Mouse (Mus musculus): ENCODE data around the gene Smurf1. TPM values are rescaled to one million over a fixed set of nuclear protein-coding genes. Genes with fewer than 3 reads are reported as not detected.

The Smurf1 gene
- total and polyA plus RNA-seq, 3 experiments, result 1.3 to 4.1 (median 2.1) TPM

DNA sequence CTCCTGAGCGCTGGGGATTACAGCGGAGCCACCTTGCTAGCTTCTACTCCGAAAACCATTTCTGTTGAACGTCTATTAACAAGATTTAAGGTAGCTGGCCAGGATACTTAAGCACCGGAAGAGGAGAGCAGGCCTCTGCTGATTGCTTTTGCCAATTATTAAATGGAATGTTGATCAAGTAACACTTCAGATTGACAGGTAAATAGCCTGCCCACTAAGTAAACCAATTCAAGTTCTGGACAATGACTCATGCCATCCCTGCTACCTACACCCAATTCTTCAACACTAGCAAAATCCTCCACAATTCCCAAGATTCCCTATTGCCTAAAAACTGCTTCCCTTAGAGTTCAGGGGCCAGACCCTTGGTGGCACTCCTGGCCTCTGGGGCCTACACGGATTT, 48.5 kb downstream of the Smurf1 start:
- Histone ChIP-seq H3K9me3 (replicated peaks) (no peaks in the 10 kb centered on the region), H3K36me3 (replicated peaks) (no peaks in the 10 kb centered on the region), H3K4me3 (ENCODE audit: low read depth, low read length) (no peak overlapping the region), H3K27me3 (ENCODE audit: insufficient read depth, low read length) (no peaks in the 10 kb centered on the region), H3K4me1 (ENCODE audit: insufficient read depth, low read depth, low read length) (no peaks in the 10 kb centered on the region)
- ATAC-seq (ENCODE audit: extremely low read depth, insufficient number of reproducible peaks, low FRiP score, poor library complexity, severe bottlenecking), result no peak
- TF ChIP-seq POLR2AphosphoS5 (IDR thresholded peaks at IDR 0.05; ENCODE audit: insufficient replicate concordance, low read depth, low read length) (no peak), TAL1 (conservative IDR thresholded peaks at IDR 0.05; ENCODE audit: low read depth, low read length) (no peak), GATA2 (IDR thresholded peaks at IDR 0.05; ENCODE audit: borderline replicate concordance, low read depth, low read length) (no peak), CTCF (IDR thresholded peaks at IDR 0.05; ENCODE audit: low read depth, low read length) (no peak), GATA1 (IDR thresholded peaks at IDR 0.05; ENCODE audit: borderline replicate concordance, low read length) (no peak)
- DNase-seq (ENCODE audit: low spot score), result no peak

- no peak for TF ChIP-seq POLR2AphosphoS5 (IDR thresholded peaks at IDR 0.05; ENCODE audit: insufficient replicate concordance, low read depth, low read length)
- no peaks in the 10 kb centered on the region for H3K4me1 ChIP-seq (ENCODE audit: insufficient read depth, low read depth, low read length)
- DNase-seq (ENCODE audit: low spot score), result no peak
- H3K36me3 ChIP-seq (replicated peaks), result no peaks in the 10 kb centered on the region
- no peaks in the 10 kb centered on the region for H3K27me3 ChIP-seq (ENCODE audit: insufficient read depth, low read length)
- ATAC-seq (ENCODE audit: extremely low read depth, insufficient number of reproducible peaks, low FRiP score, poor library complexity, severe bottlenecking), result no peak
- no peak overlapping the region for H3K4me3 ChIP-seq (ENCODE audit: low read depth, low read length)
- no peaks in the 10 kb centered on the region for H3K9me3 ChIP-seq (replicated peaks)
These were observed 49.8 kb downstream of the Smurf1 start for GRCm38 (mm10) chr5:144915828-144916227.

- no peak for ATAC-seq (ENCODE audit: extremely low read depth, insufficient number of reproducible peaks, low FRiP score, poor library complexity, severe bottlenecking)
- Histone ChIP-seq H3K36me3 (replicated peaks) (no peaks in the 10 kb centered on the region), H3K9me3 (replicated peaks) (no peaks in the 10 kb centered on the region), H3K27me3 (ENCODE audit: insufficient read depth, low read length) (no peaks in the 10 kb centered on the region), H3K4me1 (ENCODE audit: insufficient read depth, low read depth, low read length) (no peaks in the 10 kb centered on the region), H3K4me3 (ENCODE audit: low read depth, low read length) (no peak overlapping the region)
- TF ChIP-seq CTCF (IDR thresholded peaks at IDR 0.05; ENCODE audit: low read depth, low read length), result no peak
- TF ChIP-seq GATA2 (IDR thresholded peaks at IDR 0.05; ENCODE audit: borderline replicate concordance, low read depth, low read length), result no peak
- TF ChIP-seq GATA1 (IDR thresholded peaks at IDR 0.05; ENCODE audit: borderline replicate concordance, low read length), result no peak
- no peak for TF ChIP-seq POLR2AphosphoS5 (IDR thresholded peaks at IDR 0.05; ENCODE audit: insufficient replicate concordance, low read depth, low read length)
- TF ChIP-seq TAL1 (conservative IDR thresholded peaks at IDR 0.05; ENCODE audit: low read depth, low read length), result no peak
- DNase-seq (ENCODE audit: low spot score), result no peak
These were observed 51.2 kb downstream of the Smurf1 start for GRCm38 (mm10) chr5:144914433-144914906.

DNA sequence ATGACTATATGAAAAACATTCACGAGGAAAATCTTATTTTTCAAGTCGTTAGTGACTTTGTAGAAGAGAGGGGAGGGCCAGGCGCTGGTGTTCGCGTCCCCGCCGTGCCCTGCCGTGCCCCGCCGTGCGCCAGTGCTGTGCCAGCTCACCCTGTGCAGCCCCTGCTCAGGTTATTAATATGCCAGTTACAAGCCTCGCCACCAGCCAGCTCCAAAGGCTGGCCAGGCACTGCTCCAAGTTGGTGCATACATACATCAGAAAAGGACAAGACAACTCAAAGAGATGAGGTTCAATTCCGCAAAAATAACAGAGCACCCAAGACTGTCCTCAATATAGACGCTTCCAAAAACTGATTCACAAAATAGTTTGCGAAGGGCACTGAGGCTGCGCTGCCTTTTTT, 51.7 kb downstream of the Smurf1 start:
- Histone ChIP-seq H3K4me3 (ENCODE audit: low read depth, low read length) (no peak overlapping the region), H3K9me3 (replicated peaks) (no peaks in the 10 kb centered on the region), H3K27me3 (ENCODE audit: insufficient read depth, low read length) (no peaks in the 10 kb centered on the region), H3K4me1 (ENCODE audit: insufficient read depth, low read depth, low read length) (no peaks in the 10 kb centered on the region), H3K36me3 (replicated peaks) (no peaks in the 10 kb centered on the region)
- no peak for DNase-seq (ENCODE audit: low spot score)
- TF ChIP-seq GATA1 (IDR thresholded peaks at IDR 0.05; ENCODE audit: borderline replicate concordance, low read length) (no peak), GATA2 (IDR thresholded peaks at IDR 0.05; ENCODE audit: borderline replicate concordance, low read depth, low read length) (no peak), POLR2AphosphoS5 (IDR thresholded peaks at IDR 0.05; ENCODE audit: insufficient replicate concordance, low read depth, low read length) (no peak), CTCF (IDR thresholded peaks at IDR 0.05; ENCODE audit: low read depth, low read length) (no peak)
- no peak for ATAC-seq (ENCODE audit: extremely low read depth, insufficient number of reproducible peaks, low FRiP score, poor library complexity, severe bottlenecking)

DNA sequence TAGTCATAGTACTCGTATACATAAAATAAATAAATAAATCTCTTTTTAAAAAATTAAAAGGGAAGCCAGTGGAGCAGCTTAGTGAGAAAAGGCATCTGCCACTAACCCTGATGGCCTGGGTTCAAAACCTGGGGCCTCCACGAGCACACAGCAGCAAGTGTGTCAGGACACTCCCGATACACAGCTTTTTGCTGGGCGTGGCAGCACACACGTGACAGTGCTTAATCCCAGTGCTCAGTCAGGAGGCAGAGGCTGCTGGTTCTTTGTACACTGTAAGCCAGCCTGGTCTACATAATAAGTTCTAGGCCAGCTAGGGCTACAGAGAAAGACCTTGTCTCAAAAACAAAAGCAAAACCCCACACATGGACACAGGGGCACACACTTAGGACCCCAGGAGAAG, 52.3 kb downstream of the Smurf1 start:
- Histone ChIP-seq H3K4me3 (ENCODE audit: low read depth, low read length) (no peak overlapping the region), H3K27me3 (ENCODE audit: insufficient read depth, low read length) (no peaks in the 10 kb centered on the region), H3K4me1 (ENCODE audit: insufficient read depth, low read depth, low read length) (no peaks in the 10 kb centered on the region), H3K36me3 (replicated peaks) (no peaks in the 10 kb centered on the region), H3K9me3 (replicated peaks) (no peaks in the 10 kb centered on the region)
- no peak for ATAC-seq (ENCODE audit: extremely low read depth, insufficient number of reproducible peaks, low FRiP score, poor library complexity, severe bottlenecking)
- no peak for DNase-seq (ENCODE audit: low spot score)
- TF ChIP-seq GATA1 (IDR thresholded peaks at IDR 0.05; ENCODE audit: borderline replicate concordance, low read length) (no peak), GATA2 (IDR thresholded peaks at IDR 0.05; ENCODE audit: borderline replicate concordance, low read depth, low read length) (no peak)

DNA sequence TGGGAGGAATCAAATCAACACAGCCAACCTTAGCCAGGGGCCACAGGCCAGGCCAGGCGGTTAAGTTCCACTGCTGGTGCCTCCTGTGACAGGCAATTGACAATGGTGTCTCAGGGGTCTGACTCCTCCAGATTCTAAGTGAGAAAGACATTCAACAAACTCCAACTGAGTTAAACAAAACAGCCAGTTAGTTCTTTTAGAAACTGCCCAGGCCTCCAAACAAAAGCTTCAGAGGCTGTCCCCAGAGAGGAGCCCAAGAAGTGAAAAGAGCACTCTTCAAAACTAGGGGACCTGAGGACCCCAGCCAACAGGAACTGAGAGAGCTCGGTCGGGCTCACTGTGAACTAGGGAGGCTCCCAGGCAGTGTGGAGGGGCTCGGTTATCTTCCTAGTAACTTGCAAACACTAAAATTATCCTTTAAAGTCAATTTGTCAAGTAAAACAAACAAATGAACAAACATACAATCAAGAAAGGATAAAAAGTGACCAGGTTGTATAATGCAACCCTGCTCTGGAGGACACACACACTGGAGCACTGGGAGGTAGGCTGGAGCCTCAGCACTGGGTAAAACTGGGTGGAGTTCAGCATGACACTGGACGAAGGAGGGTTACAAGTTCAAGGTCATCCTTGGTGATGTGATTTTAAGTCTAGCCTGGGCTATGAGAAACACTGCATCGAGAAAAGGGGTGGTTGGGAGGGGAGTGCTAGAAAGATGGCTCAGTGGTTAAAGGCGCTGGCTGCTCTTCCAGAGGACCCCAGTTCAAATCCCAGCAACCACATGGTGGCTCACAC, 52.9 kb downstream of the Smurf1 start:
- no peak for ATAC-seq (ENCODE audit: extremely low read depth, insufficient number of reproducible peaks, low FRiP score, poor library complexity, severe bottlenecking)
- H3K9me3 ChIP-seq (replicated peaks), result no peaks in the 10 kb centered on the region
- TF ChIP-seq CTCF (IDR thresholded peaks at IDR 0.05; ENCODE audit: low read depth, low read length) (no peak), GATA2 (IDR thresholded peaks at IDR 0.05; ENCODE audit: borderline replicate concordance, low read depth, low read length) (no peak), POLR2AphosphoS5 (IDR thresholded peaks at IDR 0.05; ENCODE audit: insufficient replicate concordance, low read depth, low read length) (no peak)
- DNase-seq (ENCODE audit: low spot score), result no peak
- H3K4me1 ChIP-seq (ENCODE audit: insufficient read depth, low read depth, low read length), result no peaks in the 10 kb centered on the region
- no peaks in the 10 kb centered on the region for H3K27me3 ChIP-seq (ENCODE audit: insufficient read depth, low read length)
- H3K4me3 ChIP-seq (ENCODE audit: low read depth, low read length), result no peak overlapping the region
- H3K36me3 ChIP-seq (replicated peaks), result no peaks in the 10 kb centered on the region

DNA sequence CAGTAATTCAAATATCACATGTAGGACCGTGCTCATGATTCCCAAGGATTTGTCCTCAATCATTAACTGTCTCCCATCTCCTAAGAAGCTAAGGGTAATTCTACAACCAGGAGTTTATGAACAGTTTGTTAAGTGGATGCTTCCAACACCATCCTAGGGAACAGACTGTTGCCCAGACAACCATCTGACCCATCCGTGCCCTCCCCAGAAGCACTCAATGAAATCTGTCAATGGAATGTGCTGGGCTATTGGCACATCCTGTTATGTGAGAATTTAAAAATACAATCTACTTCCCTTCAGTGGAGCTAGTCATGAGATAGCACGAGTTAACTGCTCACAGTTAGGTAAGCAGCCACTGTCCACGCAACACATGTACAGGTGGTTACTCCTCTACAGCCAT, 56.1 kb downstream of the Smurf1 start:
- H3K4me3 ChIP-seq (ENCODE audit: low read depth, low read length), result no peak overlapping the region
- ATAC-seq (ENCODE audit: extremely low read depth, insufficient number of reproducible peaks, low FRiP score, poor library complexity, severe bottlenecking) (no peak), DNase-seq (ENCODE audit: low spot score) (no peak)
- H3K36me3 ChIP-seq (replicated peaks), result no peaks in the 10 kb centered on the region
- no peaks in the 10 kb centered on the region for H3K4me1 ChIP-seq (ENCODE audit: insufficient read depth, low read depth, low read length)
- H3K9me3 ChIP-seq (replicated peaks), result no peaks in the 10 kb centered on the region
- TF ChIP-seq TAL1 (conservative IDR thresholded peaks at IDR 0.05; ENCODE audit: low read depth, low read length), result no peak
- no peak for TF ChIP-seq POLR2AphosphoS5 (IDR thresholded peaks at IDR 0.05; ENCODE audit: insufficient replicate concordance, low read depth, low read length)
- TF ChIP-seq CTCF (IDR thresholded peaks at IDR 0.05; ENCODE audit: low read depth, low read length), result no peak
- TF ChIP-seq GATA2 (IDR thresholded peaks at IDR 0.05; ENCODE audit: borderline replicate concordance, low read depth, low read length), result no peak
- TF ChIP-seq GATA1 (IDR thresholded peaks at IDR 0.05; ENCODE audit: borderline replicate concordance, low read length), result no peak
- peaks cover 4% of the 10 kb centered on the region; the same call in 1 of the 2 replicates for H3K27me3 ChIP-seq (ENCODE audit: insufficient read depth, low read length)

Data from G1E (cell line).